11 mouse cellular contexts compared by ENCODE assay signal in genomic region chr12:50301334-50301733, GRCm38 (mm10).
DNase-seq lines count a peak whose midpoint lies in the region; ATAC-seq and TF ChIP-seq lines count a peak whose summit lies in the region.
"Had no signal": no experiment of that assay in that cellular context is flagged by ENCODE, and none has a peak within 500 bp of the region (broad histone marks: within the 10 kb centered on the region; RNA-seq: fewer than 3 reads in every experiment).

No protein-coding gene starts in this region.

- POLR2A ChIA-PET in Patski (lab: Charles Lee): interaction anchor here (0.6 kb wide), 1 partner anchor 12 kb away, joined by 3 read pairs; no protein-coding TSS in a partner anchor

- no peak for ATAC-seq in kidney, embryonic 15.5 days (replicated peaks; ENCODE audit: low FRiP score)
- no peak for ATAC-seq in Patski
- ATAC-seq in forebrain, embryonic 12.5 days (ENCODE audit: low FRiP score): peak; percentile 88

- no peaks in the 10 kb centered on the region for H3K4me1 ChIP-seq in kidney, embryonic 15.5 days
- H3K4me1 ChIP-seq in forebrain, embryonic 12.5 days: peaks cover 6% of the 10 kb centered on the region; the same call in 1 of the 2 replicates
- H3K4me1 ChIP-seq: hindbrain, embryonic 15.5 days had no signal

- 37% methylated on average over 1 of the region's 1 CpGs for WGBS in kidney, embryonic 15.5 days
- 29% methylated on average over 1 of the region's 1 CpGs for WGBS in forebrain, embryonic 12.5 days

- CTCF ChIA-PET in Patski (lab: Charles Lee): no interaction called here

- H3K27ac ChIP-seq in kidney, embryonic 15.5 days: no peak overlapping the region
- H3K27ac ChIP-seq in forebrain, embryonic 12.5 days: no peak overlapping the region
- H3K27ac ChIP-seq: hindbrain, embryonic 15.5 days had no signal

- DNase-seq in kidney, postnatal 4 days: peak; percentile 3 to 6
- DNase-seq in Patski (ENCODE audit: low read depth, low spot score): no peak
- peak; percentile 8 for DNase-seq in left cerebral cortex, postnatal 4 days
- no peak for DNase-seq in gastrocnemius, adult 8-10 months (ENCODE audit: low spot score in 2 of 2)
- no peak for DNase-seq in spleen, adult 12 weeks (ENCODE audit: low spot score)
- no peak for DNase-seq in adrenal gland, adult 18-20 months (ENCODE audit: low spot score in 2 of 2)
- DNase-seq: lung, postnatal 10 days had no signal

- no peak overlapping the region for H3K9ac ChIP-seq in kidney, embryonic 15.5 days
- H3K9ac ChIP-seq in forebrain, embryonic 12.5 days: no peak overlapping the region
- H3K9ac ChIP-seq: hindbrain, embryonic 15.5 days had no signal

- H3K27me3 ChIP-seq in kidney, embryonic 15.5 days: 0 out of 2 replicates have a peak, but pooled peaks cover 3% of the 10 kb centered on the region
- H3K27me3 ChIP-seq in Patski: peaks cover 43% of the 10 kb centered on the region
- H3K27me3 ChIP-seq in forebrain, embryonic 12.5 days: no peaks in the 10 kb centered on the region
- H3K27me3 ChIP-seq: hindbrain, embryonic 15.5 days had no signal

- intact Hi-C loops in left cerebral cortex, postnatal 4 days (cut with DNase I): no loop called here

- TF ChIP-seq CTCF in Patski (IDR thresholded peaks at IDR 0.05): peak; percentile 34

- H3K36me3 ChIP-seq in kidney, embryonic 15.5 days: no peaks in the 10 kb centered on the region
- no peaks in the 10 kb centered on the region for H3K36me3 ChIP-seq in forebrain, embryonic 12.5 days (replicated peaks)
- H3K36me3 ChIP-seq: G1E; hindbrain, embryonic 15.5 days had no signal

- in situ Hi-C loops in Patski (cut with MboI; ENCODE audit: low pct_unique_long_range_greater_than_20kb): no loop called here

- H3K4me2 ChIP-seq in kidney, embryonic 15.5 days: no peak overlapping the region
- H3K4me2 ChIP-seq in forebrain, embryonic 12.5 days: no peak overlapping the region
- H3K4me2 ChIP-seq: hindbrain, embryonic 15.5 days had no signal

- H3K9me3 ChIP-seq in kidney, embryonic 15.5 days (replicated peaks): no peaks in the 10 kb centered on the region
- no peaks in the 10 kb centered on the region for H3K9me3 ChIP-seq in forebrain, embryonic 12.5 days
- H3K9me3 ChIP-seq: hindbrain, embryonic 15.5 days had no signal

- no peak overlapping the region for H3K4me3 ChIP-seq in kidney, embryonic 15.5 days (replicated peaks)
- no peak overlapping the region for H3K4me3 ChIP-seq in forebrain, embryonic 12.5 days (replicated peaks)
- H3K4me3 ChIP-seq: hindbrain, embryonic 15.5 days had no signal

Comparison
In these comparisons a context has a peak if more than half of its experiments do, and no peak if none do; other contexts are left out.
1. DNase-seq: peak in kidney, postnatal 4 days (2 of 2) and left cerebral cortex, postnatal 4 days (single experiment); none in Patski (single experiment), gastrocnemius, adult 8-10 months (0 of 2), spleen, adult 12 weeks (single experiment) and adrenal gland, adult 18-20 months (0 of 2).